Mouse (Mus musculus): ENCODE results near the gene Srgap1.

- TF ChIP-seq GATA1 (IDR thresholded peaks at IDR 0.05; ENCODE audit: borderline replicate concordance, low read length), result no peak
- no peak for TF ChIP-seq FLI1 (IDR thresholded peaks at IDR 0.05; ENCODE audit: low read length)
These were observed 75.5 kb downstream of the Srgap1 start for GRCm38 (mm10) chr10:121971658-121972057.
